Mouse (Mus musculus) stomach, postnatal 0 days (tissue): ENCODE measurements around the gene Olfr127. TPM values are rescaled to one million over a fixed set of nuclear protein-coding genes. Genes with fewer than 3 reads are reported as not detected.
"Not testable (repeated sequence)": the region's sequence is repeated elsewhere in the genome, so short reads cannot be mapped to it uniquely, and the experiment has no call there.

Source experiments
- ATAC-seq: fragments of 200-750 bp; cut with Nextera tagmentation; 2 replicates; pipeline ENCODE4 v1.8.0; 2017; ENCODE audit not compliant: low FRiP score, low TSS enrichment
- DNase-seq: peaks from one replicate; pipeline ENCODE4 v3.0.0-alpha.2; 2016; ENCODE audit warnings: low spot score
- H3K27ac ChIP-seq: fragments of 300-500 bp; sonication (generic); replicated peaks from 2 replicates; pipeline ENCODE4 v1.5.1; 2014; ENCODE audit warnings: mild to moderate bottlenecking, control low read depth
- H3K27me3 ChIP-seq: fragments of 300-500 bp; sonication (generic); 2 replicates; pipeline ENCODE4 v1.6.1; 2014; ENCODE audit warnings: low read length; ENCODE audit not compliant: control insufficient read depth, insufficient read depth
- H3K36me3 ChIP-seq: fragments of 300-500 bp; sonication (generic); 2 replicates; pipeline ENCODE4 v1.6.1; 2014; ENCODE audit warnings: low read length, mixed read lengths; ENCODE audit not compliant: control insufficient read depth, insufficient read depth
- H3K4me1 ChIP-seq: fragments of 300-500 bp; sonication (generic); replicated peaks from 2 replicates; pipeline ENCODE4 v1.6.1; 2014; ENCODE audit warnings: antibody characterized with exemption; ENCODE audit not compliant: control insufficient read depth, insufficient read depth
- H3K4me2 ChIP-seq: fragments of 300-500 bp; sonication (generic); replicated peaks from 2 replicates; pipeline ENCODE4 v1.6.1; 2014; ENCODE audit warnings: low read depth, mild to moderate bottlenecking, control low read depth, moderate library complexity
- H3K4me3 ChIP-seq: fragments of 300-500 bp; sonication (generic); 2 replicates; pipeline ENCODE4 v1.5.1; 2014; ENCODE audit warnings: low read depth, low read length, control low read depth
- H3K9ac ChIP-seq: fragments of 300-500 bp; sonication (generic); 2 replicates; pipeline ENCODE4 v1.6.1; 2014; ENCODE audit warnings: mild to moderate bottlenecking, low read length, control low read depth, mixed read lengths
- H3K9me3 ChIP-seq: fragments of 300-500 bp; sonication (generic); 2 replicates; pipeline ENCODE4 v1.6.1; 2016; ENCODE audit warnings: low read length; ENCODE audit not compliant: control insufficient read depth
- CTCF ChIP-seq: IDR thresholded peaks from 2 replicates; pipeline ENCODE4 v1.5.1; 2016; ENCODE audit warnings: antibody characterized with exemption, low read depth, mild to moderate bottlenecking, moderate library complexity
- EP300 ChIP-seq: optimal IDR thresholded peaks from 2 replicates; pipeline ENCODE3; 2016; ENCODE audit warnings: antibody characterized with exemption
- WGBS: fragments of 180-500 bp; shearing (Covaris S2); extraction: QIAGEN DNeasy Blood & Tissue Kit; methylation state at CpG from one replicate; pipeline ENCODE4 v1.1.7; 2014; 5-methylcytosine and 5-hydroxymethylcytosine counted together
- polyA plus RNA-seq: library from polyadenylated mRNA; unstranded; fragments of >200 nt; fragmentation: Nextera tagmentation; extraction: Ambion mirVana; gene quantifications from 2 replicates; pipeline ENCODE4 v1.2.1, GENCODE M21; 2015

Olfr127 gene
- not detected in 2 replicates for polyA plus RNA-seq

- Histone ChIP-seq H3K4me2 (no peak within 1 kb of the TSS), H3K4me3 (no peak within 1 kb of the TSS), H3K36me3 (no peaks in the 10 kb centered on the region), H3K9ac (no peak within 1 kb of the TSS), H3K4me1 (no peaks in the 10 kb centered on the region), H3K9me3 (no peaks in the 10 kb centered on the region), H3K27me3 (no peaks in the 10 kb centered on the region), H3K27ac (no peak within 1 kb of the TSS)
- ATAC-seq = no peak
- 71% methylated on average over 1 of the region's 1 CpGs for WGBS
- no peak for DNase-seq
- no peak for TF ChIP-seq EP300
- no peak for TF ChIP-seq CTCF
Observed at GRCm38 (mm10) chr17:37900137-37900536, at the start of gene Olfr127. Gene Olfr127 (plus strand): TSS chr17:37900437.

- DNase-seq (no peak), ATAC-seq (no peak)
- no peak overlapping the region for H3K4me2 ChIP-seq
- no peak overlapping the region for H3K9ac ChIP-seq
- TF ChIP-seq CTCF = no peak
- TF ChIP-seq EP300 = no peak
- no peak overlapping the region for H3K4me3 ChIP-seq
- WGBS = 62% methylated on average over 2 of the region's 2 CpGs
- no peak overlapping the region for H3K27ac ChIP-seq
- H3K27me3 ChIP-seq = no peaks in the 10 kb centered on the region
- no peaks in the 10 kb centered on the region for H3K36me3 ChIP-seq
- H3K9me3 ChIP-seq = no peaks in the 10 kb centered on the region
- no peaks in the 10 kb centered on the region for H3K4me1 ChIP-seq
Observed at GRCm38 (mm10) chr17:37863901-37864300, 36.3 kb upstream of the Olfr127 start.

- H3K4me1 ChIP-seq = no peaks in the 10 kb centered on the region
- no peak for TF ChIP-seq CTCF
- no peak for TF ChIP-seq EP300
- 23% methylated on average over 8 of the region's 8 CpGs for WGBS
Observed at GRCm38 (mm10) chr17:37869676-37870205, 30.5 kb upstream of the Olfr127 start.

GRCm38 (mm10) chr17:37873830-37874229, 26.4 kb upstream of the Olfr127 start:
- no peak for DNase-seq
- no peak overlapping the region for H3K4me3 ChIP-seq
- no peaks in the 10 kb centered on the region for H3K36me3 ChIP-seq
- no peak for ATAC-seq
- H3K4me1 ChIP-seq = no peaks in the 10 kb centered on the region
- H3K27me3 ChIP-seq = no peaks in the 10 kb centered on the region
- no peaks in the 10 kb centered on the region for H3K9me3 ChIP-seq
- H3K27ac ChIP-seq = no peak overlapping the region
- TF ChIP-seq EP300 = no peak
- no peak for TF ChIP-seq CTCF
- no peak overlapping the region for H3K9ac ChIP-seq
- H3K4me2 ChIP-seq = no peak overlapping the region
- WGBS = 79% methylated on average over 3 of the region's 3 CpGs

More at GRCm38 (mm10) chr17:37869676-37870205, 30.5 kb upstream of the Olfr127 start:
- Histone ChIP-seq H3K27me3 (no peaks in the 10 kb centered on the region), H3K27ac (no peak overlapping the region), H3K4me3 (no peak overlapping the region), H3K9ac (no peak overlapping the region), H3K9me3 (no peaks in the 10 kb centered on the region), H3K36me3 (no peaks in the 10 kb centered on the region), H3K4me2 (no peak overlapping the region)
- no peak for ATAC-seq
- no peak for DNase-seq

GRCm38 (mm10) chr17:37906821-37907220, 6.6 kb downstream of the Olfr127 start:
- H3K27me3 ChIP-seq, H3K4me3 ChIP-seq, H3K4me2 ChIP-seq, H3K9ac ChIP-seq, H3K36me3 ChIP-seq, H3K4me1 ChIP-seq, H3K9me3 ChIP-seq, ATAC-seq, DNase-seq, H3K27ac ChIP-seq: not testable (repeated sequence)
- WGBS = 54% methylated on average over 8 of the region's 8 CpGs

GRCm38 (mm10) chr17:37920248-37920647, 20.0 kb downstream of the Olfr127 start, which contains the start of gene Olfr128:
Gene Olfr128 (plus strand): TSS chr17:37920548.
- Histone ChIP-seq H3K27ac (no peak within 1 kb of the TSS), H3K36me3 (no peaks in the 10 kb centered on the region), H3K9me3 (no peaks in the 10 kb centered on the region), H3K4me1 (no peaks in the 10 kb centered on the region), H3K9ac (no peak within 1 kb of the TSS), H3K4me3 (no peak within 1 kb of the TSS), H3K27me3 (no peaks in the 10 kb centered on the region), H3K4me2 (no peak within 1 kb of the TSS)
- no peak for ATAC-seq
- TF ChIP-seq EP300 (no peak), CTCF (no peak)
- no peak for DNase-seq
